In the genomic region with DNA sequence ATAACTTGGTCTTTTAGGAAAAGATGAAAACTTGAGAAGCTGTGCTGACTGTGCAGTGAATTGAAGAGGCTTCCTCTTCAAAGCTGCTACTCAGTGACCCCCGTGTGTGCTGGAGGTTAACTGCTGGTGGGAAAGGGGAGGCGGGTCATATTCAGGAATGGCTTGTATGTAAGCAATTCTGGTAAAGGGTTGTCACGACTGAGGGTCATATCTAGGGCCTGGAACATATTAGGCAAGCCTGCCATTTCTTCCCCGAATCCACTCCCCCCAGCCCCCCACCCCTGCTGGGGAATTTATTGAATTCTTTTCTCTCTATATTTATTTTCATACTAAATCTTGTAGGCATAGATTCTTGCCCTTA, we compare ENCODE assay signal across 10 mouse cellular contexts. TPM values are rescaled to one million over a fixed set of nuclear protein-coding genes. Genes with fewer than 3 reads are reported as not detected.
DNase-seq lines count a peak whose midpoint lies in the region; ATAC-seq lines count a peak whose summit lies in the region.
"Had no signal": no experiment of that assay in that cellular context is flagged by ENCODE, and none has a peak within 500 bp of the region (broad histone marks: within the 10 kb centered on the region; RNA-seq: fewer than 3 reads in every experiment).

No protein-coding gene starts in this region.

- H3K9ac ChIP-seq in heart, embryonic 12.5 days, result no peak overlapping the region
- H3K9ac ChIP-seq in stomach, embryonic 15.5 days, result no peak overlapping the region
- H3K9ac ChIP-seq: midbrain, embryonic 15.5 days had no signal

- no peaks in the 10 kb centered on the region for H3K36me3 ChIP-seq in heart, embryonic 12.5 days
- H3K36me3 ChIP-seq in stomach, embryonic 15.5 days, result no peaks in the 10 kb centered on the region
- H3K36me3 ChIP-seq: midbrain, embryonic 15.5 days had no signal

- WGBS in heart, embryonic 12.5 days, result 26% methylated on average over 4 of the region's 4 CpGs
- WGBS in stomach, embryonic 15.5 days, result 26% methylated on average over 4 of the region's 4 CpGs

- H3K4me2 ChIP-seq in heart, embryonic 12.5 days, result no peak overlapping the region
- no peak overlapping the region for H3K4me2 ChIP-seq in stomach, embryonic 15.5 days
- H3K4me2 ChIP-seq: midbrain, embryonic 15.5 days had no signal

- H3K9me3 ChIP-seq in heart, embryonic 12.5 days (replicated peaks), result no peaks in the 10 kb centered on the region
- H3K9me3 ChIP-seq in stomach, embryonic 15.5 days, result no peaks in the 10 kb centered on the region
- H3K9me3 ChIP-seq: midbrain, embryonic 15.5 days had no signal

- no peak for DNase-seq in heart, postnatal 14 days
- DNase-seq in retina, embryonic 14.5 days (ENCODE audit: low spot score), result peak; percentile 6
- DNase-seq in retina, postnatal 1 day, result no peak
- DNase-seq in induced T-regulatory cell, adult 2 months (ENCODE audit: low read depth), result peak; percentile 72
- DNase-seq in adrenal gland, postnatal 14 days, result no peak
- DNase-seq in frontal cortex, postnatal 36 days (ENCODE audit: low spot score in 2 of 2), result no peak

- intact Hi-C loops in heart, postnatal 14 days (cut with DNase I), result no loop called here

- H3K27me3 ChIP-seq in heart, embryonic 12.5 days (replicated peaks), result no peaks in the 10 kb centered on the region
- H3K27me3 ChIP-seq in stomach, embryonic 15.5 days (replicated peaks), result no peaks in the 10 kb centered on the region
- H3K27me3 ChIP-seq: midbrain, embryonic 15.5 days had no signal

- no peak overlapping the region for H3K4me3 ChIP-seq in heart, embryonic 12.5 days
- no peak overlapping the region for H3K4me3 ChIP-seq in stomach, embryonic 15.5 days (replicated peaks)
- H3K4me3 ChIP-seq: layer of hippocampus, adult 2 months; midbrain, embryonic 15.5 days had no signal

- peak overlapping the region; percentile 66 for H3K27ac ChIP-seq in heart, embryonic 12.5 days (ENCODE audit: poor library complexity, severe bottlenecking)
- H3K27ac ChIP-seq in stomach, embryonic 15.5 days, result peak overlapping the region; percentile 52
- H3K27ac ChIP-seq: layer of hippocampus, adult 2 months; midbrain, embryonic 15.5 days had no signal

- peaks cover 30% of the 10 kb centered on the region for H3K4me1 ChIP-seq in heart, embryonic 12.5 days (replicated peaks)
- peaks cover 3% of the 10 kb centered on the region for H3K4me1 ChIP-seq in stomach, embryonic 15.5 days
- H3K4me1 ChIP-seq: midbrain, embryonic 15.5 days had no signal

- no peak for ATAC-seq in heart, embryonic 12.5 days (ENCODE audit: insufficient number of reproducible peaks, low FRiP score)
- no peak for ATAC-seq in stomach, embryonic 15.5 days (ENCODE audit: insufficient read depth, low FRiP score, low read depth)
- ATAC-seq: midbrain, embryonic 15.5 days had no signal

RNA-seq across cellular contexts. Expression of a gene that starts 46.7 kb away (rescaled TPM):
- 79.3 and 84.2 TPM in 2 replicates for polyA plus RNA-seq in heart, embryonic 12.5 days (2016; fragmentation: Nextera tagmentation; extraction: Ambion mirVana)
- total RNA-seq in heart, postnatal 14 days (2021), result 100 to 1,000 TPM; 184 to 192 TPM
- 37.4 and 39.0 TPM in 2 replicates for polyA plus RNA-seq in stomach, embryonic 15.5 days (2015; fragmentation: Nextera tagmentation; extraction: Ambion mirVana)
- 300 and 308 TPM in 2 replicates for total RNA-seq in adrenal gland, postnatal 14 days (2021)

Comparison
In these comparisons a context has a peak if more than half of its experiments do, and no peak if none do; other contexts are left out.
1. DNase-seq: peak in retina, embryonic 14.5 days (single experiment) and induced T-regulatory cell, adult 2 months (single experiment); none in heart, postnatal 14 days (0 of 2), retina, postnatal 1 day (single experiment), adrenal gland, postnatal 14 days (single experiment) and frontal cortex, postnatal 36 days (0 of 2).